Mouse (Mus musculus) fibroblast of lung, adult 2 months (primary cell): ENCODE results near the gene Prdm10.
A peak's percentile ranks its signal among the peaks of the same experiment; 100 is the strongest.

ENCODE experiments used
- DNase-seq: peaks from one replicate; pipeline ENCODE4 v3.0.0-alpha.2; 2011; ENCODE audit warnings: low read depth

Gene Prdm10

DNA sequence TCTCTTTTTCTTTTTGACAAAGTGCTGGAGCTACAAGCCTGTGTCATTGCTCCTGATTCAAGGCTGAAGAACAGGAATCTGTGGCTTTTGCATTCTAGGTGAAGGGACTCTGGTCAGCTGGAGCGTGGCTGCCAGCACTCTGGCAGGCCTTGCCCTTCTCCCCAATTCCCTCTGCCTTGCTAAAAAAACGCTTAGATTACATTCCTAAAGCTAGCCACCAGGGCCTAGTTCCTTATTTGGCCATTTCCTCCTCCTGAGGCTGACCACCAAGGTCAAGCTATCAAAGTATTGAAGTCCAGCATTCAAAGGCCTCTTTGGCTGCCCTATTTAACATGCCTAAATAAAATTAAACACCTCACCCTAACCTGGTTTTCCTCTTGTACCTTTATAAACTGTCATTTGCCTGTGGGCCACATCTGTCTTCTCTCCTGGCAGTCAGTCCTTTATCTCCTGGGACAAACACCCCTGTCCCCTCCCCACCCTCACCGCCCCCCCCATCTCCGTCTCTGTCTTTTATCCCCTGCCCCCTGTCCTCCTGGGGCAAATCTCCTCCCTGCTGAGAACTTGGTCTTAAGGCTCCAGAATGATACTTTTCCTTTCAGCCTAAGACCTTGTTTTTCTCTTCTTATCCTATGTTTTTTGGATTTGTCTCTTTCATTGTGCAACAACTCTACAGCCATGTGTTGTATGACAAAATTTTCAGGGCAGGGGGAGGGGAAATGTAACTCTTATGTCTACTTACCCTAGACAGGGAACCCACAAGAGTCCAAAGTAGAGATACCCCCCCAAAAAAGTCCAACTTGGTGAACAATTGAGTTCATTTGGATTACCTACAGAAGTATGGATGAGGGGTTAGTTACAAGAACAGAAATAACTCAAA is 17.9 kb upstream of the Prdm10 start:
- peak; percentile 17 for DNase-seq

DNA sequence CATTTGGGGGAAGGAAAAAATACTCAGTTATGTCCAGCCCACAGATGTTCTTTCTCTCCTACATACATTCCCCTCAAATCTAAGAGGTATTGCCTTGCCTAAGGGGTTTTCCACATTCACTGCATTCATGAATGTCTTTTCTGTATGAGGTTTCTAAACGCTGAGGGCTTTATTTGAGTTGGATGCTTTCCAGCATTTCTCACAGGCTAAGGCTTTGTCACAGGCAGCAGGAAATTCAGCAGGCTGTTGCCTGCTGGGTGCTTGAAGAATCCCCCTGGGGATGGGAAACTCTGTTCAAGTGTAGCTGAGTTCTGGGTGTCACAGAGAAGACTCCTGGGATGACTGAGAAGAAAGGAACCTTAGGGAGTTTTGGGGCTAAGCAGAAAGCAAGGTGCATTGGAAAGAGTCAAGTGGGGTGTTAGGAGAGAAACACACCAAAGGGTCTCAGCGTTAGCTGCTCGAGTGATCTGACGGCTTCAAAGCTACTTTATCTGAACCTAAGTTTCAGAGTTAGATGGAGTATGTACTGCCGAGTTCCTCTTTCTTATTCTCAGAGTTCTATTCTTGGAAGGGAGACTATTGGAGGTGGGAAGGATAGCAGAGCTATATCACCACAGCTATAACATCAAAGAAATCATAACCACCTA is 14.2 kb upstream of the Prdm10 start:
- DNase-seq = peak; percentile 36

DNA sequence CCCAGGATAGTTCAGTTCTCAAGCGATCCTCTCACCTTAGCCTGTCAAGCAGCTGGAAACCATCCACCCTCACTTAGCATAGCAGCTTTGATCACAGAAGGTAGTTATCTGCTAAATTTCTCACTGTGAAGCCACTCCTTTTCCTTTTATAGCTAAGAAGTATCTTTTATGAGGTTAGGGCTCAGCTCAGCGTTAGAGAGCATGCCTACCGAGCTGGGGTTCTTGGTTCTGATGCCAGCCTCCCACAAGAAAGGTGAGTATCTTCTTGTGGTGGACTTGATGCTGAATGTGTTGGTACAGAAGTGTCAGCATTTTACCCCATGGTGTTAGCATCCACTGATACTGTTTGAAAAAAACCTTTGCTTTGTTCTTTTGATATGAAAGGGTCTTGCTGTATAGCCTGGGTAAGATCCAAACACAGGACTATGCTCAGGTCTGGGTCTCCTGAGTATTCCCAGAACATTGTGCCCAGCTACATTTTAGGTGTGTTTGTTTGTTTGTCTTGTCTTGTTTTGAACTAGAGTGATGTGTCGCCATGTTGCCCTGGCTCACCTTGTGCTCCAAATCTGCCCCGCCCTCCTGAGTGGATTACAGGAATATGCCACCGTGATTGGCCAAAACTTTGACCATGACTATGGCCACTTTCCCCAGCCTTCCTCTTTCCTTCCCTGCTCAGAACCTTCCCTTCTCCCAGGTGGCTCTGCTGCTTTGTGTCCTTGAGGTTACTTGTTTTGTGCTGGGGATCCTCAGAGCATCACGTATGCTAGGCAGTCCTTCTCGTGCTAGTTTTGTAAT is 8.9 kb upstream of the Prdm10 start:
- no peak for DNase-seq

DNA sequence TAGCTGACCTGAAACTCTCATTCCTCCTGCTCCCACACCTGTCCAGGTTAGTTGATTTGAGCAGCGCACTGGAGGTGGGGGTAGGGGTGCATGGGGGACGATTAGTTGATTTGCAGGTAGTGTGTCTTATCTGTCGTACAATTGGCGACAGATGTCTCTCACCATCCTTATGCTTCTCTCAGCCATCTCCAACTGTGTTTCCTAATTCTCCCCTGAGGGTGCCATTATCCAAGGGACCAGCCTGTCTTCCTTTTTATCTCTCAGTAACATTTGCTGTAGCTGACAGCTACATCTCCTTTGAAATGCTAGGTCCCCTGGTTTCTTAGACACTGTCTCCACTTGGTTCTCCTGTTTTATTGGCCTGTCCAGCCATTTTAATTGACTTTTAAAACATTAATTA is 8.2 kb upstream of the Prdm10 start:
- no peak for DNase-seq

DNA sequence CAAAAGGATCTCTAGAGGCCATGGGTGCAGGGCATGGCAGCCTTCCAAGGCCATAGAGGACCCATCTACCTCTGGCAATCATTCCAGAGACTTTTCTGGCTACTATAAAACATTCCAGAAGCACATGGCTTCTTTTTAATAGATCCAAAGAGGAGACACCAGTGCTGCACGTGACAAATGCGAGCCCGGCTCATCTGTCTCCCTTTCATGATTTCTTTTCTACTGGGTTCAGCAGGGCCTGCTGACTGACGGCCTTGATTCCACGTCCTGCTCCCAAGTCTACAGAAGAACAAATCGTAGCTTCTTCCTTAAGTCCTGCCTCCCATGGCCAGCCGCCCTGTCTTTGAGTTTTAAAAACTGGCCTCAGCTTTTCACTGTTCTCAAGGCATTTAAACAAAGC is 1.7 kb upstream of the Prdm10 start:
- DNase-seq = no peak

DNA sequence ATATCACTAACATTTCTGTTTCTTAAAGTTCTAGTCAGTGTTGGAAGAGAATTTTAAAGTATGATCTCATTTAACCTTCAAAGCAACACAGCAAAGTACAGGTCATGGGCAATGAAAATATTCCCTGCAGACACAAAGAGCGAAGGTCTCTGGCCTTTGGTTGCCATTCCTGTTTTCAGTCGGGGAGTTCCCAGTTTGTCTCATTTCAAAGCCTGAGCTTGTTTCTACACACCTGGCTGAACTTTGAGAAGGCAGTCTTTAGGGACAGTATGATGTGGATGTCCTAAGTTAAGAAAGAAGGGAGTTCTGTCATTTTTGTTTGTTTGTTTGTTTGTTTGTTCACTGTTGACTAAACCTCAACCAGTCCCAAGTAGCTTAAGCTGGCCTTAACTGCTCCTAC is 1.0 kb upstream of the Prdm10 start:
- DNase-seq = no peak

DNA sequence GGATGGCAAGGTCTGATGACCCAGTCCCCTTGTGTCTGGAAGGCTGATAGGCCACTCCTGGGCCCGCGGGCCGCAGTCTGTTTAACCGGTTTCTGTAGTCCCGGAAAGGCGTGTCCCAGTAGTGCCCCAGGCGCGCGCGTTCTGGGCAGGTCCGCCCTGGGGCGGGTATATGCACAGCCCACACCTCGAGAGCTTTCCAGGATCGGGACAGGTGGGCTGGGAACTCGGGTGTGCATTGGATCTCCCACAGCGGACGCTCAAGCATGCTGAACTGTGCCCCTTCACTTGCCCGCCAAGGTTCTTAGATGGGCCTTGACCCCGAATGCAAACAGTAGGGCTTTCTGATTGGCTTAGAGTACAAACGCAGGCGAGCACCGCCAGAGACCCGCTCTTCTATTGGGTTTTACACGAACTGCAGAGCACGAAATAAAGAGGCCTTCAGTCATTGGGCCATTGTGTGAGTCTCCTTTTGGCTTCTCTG is 413 bp upstream of the Prdm10 start:
- no peak for DNase-seq

DNA sequence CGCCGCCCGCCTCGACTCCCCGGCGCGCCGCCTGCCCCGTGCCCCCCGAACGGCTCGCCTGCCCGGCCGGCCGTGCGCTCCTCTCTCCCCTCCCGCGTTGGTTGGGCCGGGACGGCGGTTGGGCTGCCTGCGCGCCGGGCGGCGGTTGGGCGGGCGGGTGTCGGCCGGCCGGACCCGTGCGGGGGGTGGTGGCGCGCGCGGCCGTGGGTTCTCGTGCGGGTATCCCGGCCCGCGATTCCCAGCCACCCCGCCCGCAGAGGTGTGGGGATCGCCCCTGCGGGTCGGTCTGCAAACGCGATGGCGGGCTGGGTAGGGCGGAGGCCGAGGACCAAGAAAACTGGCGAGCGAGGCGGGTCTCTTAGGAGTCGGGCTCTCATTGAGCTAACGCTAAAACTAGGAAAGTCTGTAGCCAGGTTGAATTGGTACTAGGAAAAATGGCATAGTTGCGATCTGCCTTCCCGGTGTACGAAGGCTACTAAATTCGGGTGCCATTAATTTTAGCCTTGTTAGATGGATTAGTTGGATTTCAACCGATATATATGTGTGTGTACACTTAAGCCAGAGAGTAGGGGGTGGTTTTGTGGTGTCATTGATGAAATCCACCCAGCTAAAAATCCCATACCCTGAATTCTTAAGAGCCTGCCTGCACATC is 799 bp downstream of the Prdm10 start:
- no peak for DNase-seq

DNA sequence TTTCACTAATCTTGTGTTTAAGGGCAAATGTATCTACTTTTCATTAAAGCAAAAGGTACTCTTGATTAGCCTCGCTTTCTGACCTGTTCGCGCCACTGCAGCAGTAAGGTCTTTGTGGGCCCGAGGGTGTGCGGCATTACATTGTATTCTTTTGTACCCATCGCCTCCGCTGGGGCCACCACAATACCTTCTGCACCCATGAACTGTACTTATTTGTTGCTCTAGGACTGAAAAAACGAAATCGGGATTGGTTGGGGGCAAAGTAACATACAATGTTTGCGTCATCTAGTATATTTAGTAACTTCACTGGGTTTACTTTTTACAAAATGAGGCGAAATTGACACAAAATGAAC is 1.3 kb downstream of the Prdm10 start:
- DNase-seq = no peak

DNA sequence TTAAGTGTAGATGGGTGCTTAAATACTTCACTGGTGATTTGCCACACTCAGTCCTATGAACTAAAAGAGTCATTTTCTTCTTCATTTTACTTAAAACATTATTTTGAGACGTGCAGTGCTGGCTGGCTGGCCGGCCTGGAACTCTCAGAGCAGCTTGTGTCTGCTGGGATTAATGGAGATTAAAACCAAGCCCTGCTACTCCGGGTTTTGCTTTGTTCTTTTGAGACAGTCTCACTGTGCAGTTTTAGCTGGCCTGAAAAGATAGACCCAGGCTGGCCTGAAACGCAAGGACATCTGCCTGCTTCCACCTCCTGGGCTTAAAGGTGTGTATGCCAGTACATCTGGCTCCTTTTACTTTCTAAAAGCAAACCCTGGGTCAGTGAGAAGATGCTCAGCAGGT is 2.2 kb downstream of the Prdm10 start:
- DNase-seq = no peak

DNA sequence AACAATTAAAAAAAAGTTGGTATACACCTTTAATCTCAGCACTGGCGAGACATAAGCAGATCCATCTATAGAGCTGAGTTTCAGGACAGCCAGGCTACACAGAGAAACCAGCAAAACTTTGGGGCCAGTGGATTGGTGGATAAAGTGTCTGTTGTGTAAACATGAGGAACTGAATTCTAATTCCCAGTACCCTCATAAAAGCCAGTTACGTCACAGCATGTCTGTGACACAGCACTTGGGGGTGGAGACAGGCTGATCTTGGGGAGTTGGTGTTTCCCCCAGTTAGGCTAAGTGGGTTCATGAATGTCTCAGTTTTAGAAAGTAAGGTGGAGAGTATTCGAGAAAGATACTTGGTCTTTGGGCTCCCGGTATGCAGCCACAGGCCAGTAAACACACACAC is 2.7 kb downstream of the Prdm10 start:
- no peak for DNase-seq

DNA sequence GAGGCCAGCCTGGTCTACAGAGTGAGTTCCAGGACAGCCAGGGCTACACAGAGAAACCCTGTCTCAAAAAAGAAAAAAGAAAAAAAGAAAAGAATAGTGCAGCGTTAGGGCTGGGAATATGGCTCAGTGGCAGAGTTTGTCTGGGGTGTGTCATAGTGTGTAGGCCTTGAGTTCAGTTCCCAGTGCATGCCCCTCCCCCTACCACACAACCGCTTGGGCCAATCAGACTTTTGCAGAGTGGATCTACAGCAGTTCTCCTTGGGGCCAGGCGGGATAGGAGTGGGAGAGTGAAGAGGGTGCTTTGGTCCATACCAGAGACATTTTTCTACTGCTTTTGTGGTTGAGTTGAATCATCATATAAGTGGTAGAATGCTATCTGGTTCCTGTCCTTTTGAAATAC is 3.6 kb downstream of the Prdm10 start:
- DNase-seq = no peak

DNA sequence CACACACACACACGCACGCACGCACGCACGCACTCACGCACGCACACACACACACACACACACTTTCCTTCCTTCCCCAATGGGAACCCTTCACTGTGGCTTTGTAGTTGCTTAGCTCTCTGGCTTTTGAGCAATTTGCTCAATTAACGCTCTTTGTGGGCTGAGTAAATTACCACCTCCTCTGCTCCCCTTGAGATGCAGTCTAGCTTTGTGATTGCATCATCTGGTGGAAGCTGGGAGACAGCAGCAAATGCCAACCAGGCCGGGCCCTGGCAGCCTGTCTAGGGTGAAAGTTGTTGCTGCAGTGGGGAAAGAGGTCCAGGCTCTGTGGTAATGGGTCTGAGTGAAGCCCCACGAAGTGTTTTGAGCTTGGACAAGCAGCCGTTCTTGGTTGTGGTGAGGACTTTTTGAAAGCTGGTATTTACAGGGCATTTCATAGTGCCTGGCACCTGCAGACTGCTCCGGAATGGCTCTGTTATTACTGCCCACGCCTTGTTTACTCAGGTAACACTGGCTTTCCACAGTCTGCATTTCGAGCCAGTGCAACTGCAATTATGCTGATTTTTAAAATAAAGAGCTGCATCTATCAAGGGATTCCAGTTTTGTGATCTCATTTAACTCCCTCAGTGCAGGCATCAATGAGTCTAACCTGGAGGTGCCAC is 10.0 kb downstream of the Prdm10 start:
- DNase-seq = peak; percentile 54

DNA sequence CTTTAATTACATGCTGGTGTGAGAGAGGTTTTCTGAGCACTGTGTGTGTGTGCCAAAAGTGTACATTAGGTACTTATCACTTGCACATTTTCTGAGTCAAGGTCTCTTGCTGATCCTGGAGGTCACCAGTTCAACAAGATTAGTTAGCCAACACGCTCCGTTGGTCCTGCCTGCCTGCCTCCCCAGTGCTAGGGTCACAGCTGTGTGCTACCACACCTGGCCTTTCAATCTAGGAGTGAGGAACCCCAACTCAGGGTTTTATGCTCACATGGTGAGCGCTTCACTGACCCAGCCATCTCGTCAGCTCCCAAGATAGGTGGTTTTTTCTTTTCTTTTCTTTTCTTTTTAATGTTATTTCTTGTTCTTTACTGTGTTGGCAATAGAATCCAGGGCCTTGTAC is 11.6 kb downstream of the Prdm10 start:
- DNase-seq = no peak

DNA sequence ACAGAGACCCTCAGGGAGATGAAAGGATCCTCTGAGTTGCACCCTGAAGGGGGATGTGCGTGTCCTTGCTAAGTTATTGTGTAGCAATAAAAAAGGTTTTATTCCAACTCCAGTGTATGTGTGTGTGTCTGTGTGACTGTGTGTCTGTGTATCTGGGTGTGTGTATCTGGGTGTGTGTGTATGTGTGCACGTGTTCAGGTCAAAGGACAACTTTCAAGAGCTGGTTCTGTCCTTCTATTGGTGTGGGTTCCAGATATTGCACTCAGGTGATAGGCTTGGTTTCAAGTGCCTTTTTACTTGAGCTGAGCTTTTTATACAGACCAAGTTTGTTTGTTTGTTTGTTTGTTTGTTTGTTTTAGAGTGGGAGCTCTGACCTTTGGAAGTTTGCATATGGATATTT is 12.9 kb downstream of the Prdm10 start:
- no peak for DNase-seq

DNA sequence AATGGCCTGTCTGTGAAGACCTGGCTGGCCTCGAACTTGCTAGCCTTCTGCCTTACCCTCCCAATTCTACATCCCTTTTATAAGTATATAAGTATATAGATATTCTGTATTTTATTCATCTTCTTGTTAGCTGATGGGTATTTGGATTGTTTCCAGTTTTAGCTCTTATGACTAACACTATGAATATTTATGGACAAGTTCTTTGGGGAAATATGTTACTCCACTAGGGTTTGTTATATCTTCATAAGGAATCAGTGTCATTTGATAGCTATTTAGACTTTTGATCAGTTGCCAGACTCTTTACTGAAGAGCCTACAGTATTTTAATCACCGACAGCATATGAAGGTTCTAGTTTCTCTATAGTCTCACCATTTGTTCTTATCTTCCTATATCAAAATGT is 15.0 kb downstream of the Prdm10 start:
- no peak for DNase-seq

DNA sequence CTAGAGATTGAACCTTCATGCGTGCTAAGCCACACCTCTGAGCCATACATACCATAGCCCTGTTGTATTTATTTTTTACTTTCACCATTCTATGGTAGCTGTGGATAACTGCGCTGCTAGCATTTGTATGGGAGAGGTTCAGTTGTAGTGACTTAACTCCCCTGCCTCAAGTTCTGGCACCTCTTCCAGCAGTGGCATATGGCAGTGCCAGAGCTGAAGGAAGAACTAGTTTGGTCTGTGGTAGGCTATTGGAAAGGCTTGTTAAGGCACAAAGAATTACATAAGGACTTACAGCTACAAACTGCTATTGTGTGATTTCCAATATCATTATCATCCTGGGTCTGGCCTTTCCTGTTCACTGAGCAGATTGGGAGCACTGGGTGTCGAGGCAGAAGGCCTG is 16.0 kb downstream of the Prdm10 start:
- DNase-seq = no peak

DNA sequence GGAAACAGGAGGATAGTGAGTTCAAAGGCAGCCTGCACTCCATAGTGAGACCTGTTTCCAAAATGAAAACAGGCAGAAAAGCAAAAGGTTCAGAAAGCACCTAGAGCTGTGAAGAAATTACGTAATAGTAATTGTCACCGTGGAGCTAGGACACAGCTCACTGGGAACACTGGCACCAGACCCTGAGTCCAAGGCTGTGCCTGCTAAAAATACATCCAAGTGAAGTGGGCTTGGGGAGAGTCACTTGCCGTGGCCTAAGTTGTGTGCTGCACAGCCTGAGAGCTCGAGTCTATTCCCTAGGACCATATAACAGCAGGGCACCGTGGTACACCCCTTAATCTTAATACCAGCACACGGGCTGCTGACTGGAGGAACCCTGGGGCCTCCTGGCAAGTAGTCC is 18.4 kb downstream of the Prdm10 start:
- no peak for DNase-seq

DNA sequence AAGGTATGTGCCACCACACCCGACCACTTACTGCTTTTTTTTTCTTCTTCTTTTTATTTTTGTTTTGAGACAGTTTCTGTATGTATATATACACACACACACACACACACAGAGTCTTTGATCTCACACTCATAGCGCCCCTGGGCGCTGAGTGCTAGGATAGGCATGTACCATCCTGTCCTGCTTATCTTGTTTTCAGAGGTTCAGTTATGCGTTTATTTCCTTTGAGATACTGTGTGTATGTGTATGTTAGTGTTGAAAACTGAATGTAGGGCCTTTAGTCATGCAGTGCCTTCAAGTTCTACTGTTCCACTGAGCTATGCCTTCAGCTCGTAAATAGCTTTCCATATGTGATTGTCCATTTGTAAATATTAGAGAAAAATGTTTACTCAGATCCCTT is 20.2 kb downstream of the Prdm10 start:
- DNase-seq = no peak

DNA sequence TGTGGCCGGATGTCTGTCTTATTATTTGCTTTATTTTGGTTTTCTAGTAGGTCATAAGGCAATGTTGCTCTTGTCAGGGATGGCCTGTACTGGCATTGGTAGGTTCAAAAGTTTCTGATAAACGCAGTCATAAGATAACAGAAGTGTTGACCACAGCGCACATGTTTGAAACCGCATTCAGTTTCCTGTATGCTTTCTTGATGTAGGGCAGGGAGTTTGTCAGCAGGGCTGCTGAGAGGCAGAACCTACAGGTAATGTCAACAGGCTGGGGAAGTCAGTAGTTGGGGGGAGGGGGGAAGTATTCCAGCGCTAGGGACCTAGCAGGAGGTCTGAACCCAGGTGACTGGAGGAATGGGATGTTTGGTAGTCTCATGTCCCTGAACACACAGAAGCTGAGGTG is 20.8 kb downstream of the Prdm10 start:
- no peak for DNase-seq

DNA sequence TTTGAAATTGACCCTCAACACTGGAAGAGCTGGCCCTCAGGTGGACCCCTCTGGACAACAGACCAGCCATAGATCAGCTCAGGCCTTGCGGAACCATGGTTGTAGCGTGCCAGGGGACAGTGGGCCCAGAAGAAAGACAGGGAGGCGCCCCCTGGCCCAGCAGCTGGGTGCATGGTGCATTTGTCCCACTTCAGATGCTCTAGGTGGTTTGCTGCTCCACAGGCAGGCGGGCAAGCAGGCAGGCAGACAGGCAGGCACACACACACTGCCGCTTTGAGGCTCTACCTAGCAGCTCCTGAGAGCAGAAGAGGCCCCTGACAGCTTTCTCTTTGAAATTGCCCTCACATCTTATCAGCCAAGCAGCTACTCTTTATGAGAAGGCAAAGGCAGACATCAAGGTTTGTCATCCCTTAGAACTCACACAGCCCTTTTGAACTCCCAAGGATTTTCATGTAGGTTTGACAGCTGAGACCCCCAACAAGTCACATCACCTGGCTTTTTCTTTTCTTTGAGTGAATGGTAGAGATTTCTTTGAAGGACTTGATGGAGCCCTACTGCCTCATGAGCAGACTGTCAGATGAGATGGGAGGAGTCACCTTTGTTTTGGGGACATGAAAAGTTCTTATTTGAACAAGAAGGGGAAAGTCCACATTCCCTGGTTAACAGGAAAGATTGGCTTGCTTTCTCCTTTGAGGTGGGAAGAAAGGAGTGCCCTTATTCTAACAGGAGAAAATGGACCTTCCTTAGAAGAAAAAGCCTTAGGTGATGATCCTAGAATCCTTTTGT is 21.4 kb downstream of the Prdm10 start:
- DNase-seq = no peak
